Mouse (Mus musculus) lung, postnatal 0 days (tissue): ENCODE measurements at regions not wholly inside any gene's neighbourhood (a gene's known extent, or its start where the extent isn't known, plus 50 kb on each side); places are given as distances from the start of the nearest gene placed in this dataset.

ENCODE experiments used
- CTCF ChIP-seq: IDR thresholded peaks from 2 replicates; pipeline ENCODE4 v1.5.1; 2016; ENCODE audit warnings: antibody characterized with exemption, mild to moderate bottlenecking
- EP300 ChIP-seq: IDR thresholded peaks from 2 replicates; pipeline ENCODE4 v1.6.1; 2016; ENCODE audit warnings: antibody characterized with exemption, mild to moderate bottlenecking, control low read depth

DNA sequence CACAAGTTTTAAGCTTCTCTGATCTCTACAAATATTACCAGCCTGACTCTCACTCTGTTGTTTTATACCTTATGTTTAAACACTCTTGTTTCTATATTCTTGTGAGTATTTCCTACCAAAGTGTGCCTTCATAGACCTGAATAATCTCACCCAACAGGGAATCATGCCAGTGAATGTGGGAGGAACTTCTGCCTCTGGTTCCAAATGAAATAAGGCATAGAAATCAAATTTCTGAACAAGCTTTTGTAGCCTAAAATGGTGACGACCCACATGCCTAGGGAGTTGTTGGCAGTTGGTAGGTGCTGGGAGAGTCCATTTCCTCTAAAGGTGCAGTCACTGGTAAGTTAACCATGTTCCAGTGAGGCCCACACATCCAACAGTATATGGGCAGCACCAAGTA is 66.1 kb upstream of the Lpcat1 start:
- TF ChIP-seq CTCF (no peak), EP300 (no peak)
